In genomic region chr5:121451644-121452025, GRCm38 (mm10) we compare ENCODE assay signal across 8 mouse cellular contexts. TPM values are rescaled to one million over a fixed set of nuclear protein-coding genes. Genes with fewer than 3 reads are reported as not detected.
DNase-seq lines count a peak whose midpoint lies in the region; ATAC-seq and TF ChIP-seq lines count a peak whose summit lies in the region.

Gene Tmem116 (plus strand): TSS chr5:121451893.

- H3K27ac ChIP-seq in forebrain, embryonic 13.5 days = peak within 1 kb of the TSS; percentile 95
- peak within 1 kb of the TSS; percentile 87 for H3K27ac ChIP-seq in liver, embryonic 14.5 days
- peak within 1 kb of the TSS; percentile 96 for H3K27ac ChIP-seq in neural tube, embryonic 13.5 days (replicated peaks)

- H3K4me1 ChIP-seq in forebrain, embryonic 13.5 days = peaks cover 30% of the 10 kb centered on the region
- peaks cover 8 to 15% of the 10 kb centered on the region in 2 experiments for H3K4me1 ChIP-seq in liver, embryonic 14.5 days (replicated peaks; ENCODE audit: control insufficient read depth in 2 of 2, insufficient read depth in 2 of 2, low read length in 1 of 2)
- H3K4me1 ChIP-seq in neural tube, embryonic 13.5 days (replicated peaks) = peaks cover 41% of the 10 kb centered on the region

- 1% methylated on average over 17 of the region's 17 CpGs for WGBS in forebrain, embryonic 13.5 days
- under 1% methylated on average over 17 of the region's 17 CpGs for WGBS in liver, embryonic 14.5 days (ENCODE audit: insufficient replicate concordance)
- under 1% methylated on average over 17 of the region's 17 CpGs for WGBS in neural tube, embryonic 13.5 days

- H3K9me3 ChIP-seq in forebrain, embryonic 13.5 days (replicated peaks) = no peaks in the 10 kb centered on the region
- no peaks in the 10 kb centered on the region for H3K9me3 ChIP-seq in liver, embryonic 14.5 days (ENCODE audit: control insufficient read depth, low read length)
- no peaks in the 10 kb centered on the region for H3K9me3 ChIP-seq in neural tube, embryonic 13.5 days

- no peak for TF ChIP-seq CTCF in liver, embryonic 14.5 days (IDR thresholded peaks at IDR 0.05; ENCODE audit: low read depth)

- DNase-seq in right cerebral cortex, postnatal 10 days (ENCODE audit: low spot score in 2 of 2) = peak; percentile 51 to 52
- no peak for DNase-seq in right cerebral cortex, postnatal 36 days (ENCODE audit: low spot score in 2 of 2)
- DNase-seq in induced T-regulatory cell, adult 2 months (ENCODE audit: low read depth) = peak; percentile 64
- peak in 2 of 3 experiments; percentile 53 to 58 for DNase-seq in liver, embryonic 14.5 days (ENCODE audit: low read depth in 3 of 3, low spot score in 3 of 3)
- no peak for DNase-seq in frontal cortex, postnatal 25 days (ENCODE audit: low spot score in 2 of 2)

- H3K4me2 ChIP-seq in forebrain, embryonic 13.5 days = peak within 1 kb of the TSS; percentile 91
- H3K4me2 ChIP-seq in liver, embryonic 14.5 days (ENCODE audit: low read depth) = peak within 1 kb of the TSS; percentile 88
- H3K4me2 ChIP-seq in neural tube, embryonic 13.5 days = peak within 1 kb of the TSS; percentile 81

- TF ChIP-seq EP300 in liver, embryonic 14.5 days (IDR thresholded peaks at IDR 0.05; ENCODE audit: low read depth) = no peak

- peak; percentile 21; the same call in 1 of the 2 replicates for ATAC-seq in cerebellum, adult (ENCODE audit: insufficient number of reproducible peaks, low FRiP score, low TSS enrichment)
- ATAC-seq in forebrain, embryonic 13.5 days = peak; percentile 28
- ATAC-seq in liver, embryonic 14.5 days (ENCODE audit: insufficient read depth) = peak; percentile 52
- ATAC-seq in neural tube, embryonic 13.5 days (ENCODE audit: low read depth) = peak; percentile 55

- H3K36me3 ChIP-seq in forebrain, embryonic 13.5 days (ENCODE audit: poor library complexity, severe bottlenecking) = peaks cover 33% of the 10 kb centered on the region
- H3K36me3 ChIP-seq in liver, embryonic 14.5 days (replicated peaks; ENCODE audit: control insufficient read depth, insufficient read depth, low read depth) = peaks cover 28% of the 10 kb centered on the region
- peaks cover 34% of the 10 kb centered on the region for H3K36me3 ChIP-seq in neural tube, embryonic 13.5 days

- H3K4me3 ChIP-seq in forebrain, embryonic 13.5 days = peak within 1 kb of the TSS; percentile 87
- H3K4me3 ChIP-seq in liver, embryonic 14.5 days (ENCODE audit: insufficient read depth in 1 of 2, low read depth in 2 of 2, low read length in 2 of 2) = peak within 1 kb of the TSS; percentile 73 to 91
- H3K4me3 ChIP-seq in neural tube, embryonic 13.5 days = peak within 1 kb of the TSS; percentile 79

- peak within 1 kb of the TSS; percentile 93 for H3K9ac ChIP-seq in forebrain, embryonic 13.5 days
- H3K9ac ChIP-seq in liver, embryonic 14.5 days (replicated peaks) = peak within 1 kb of the TSS; percentile 91
- H3K9ac ChIP-seq in neural tube, embryonic 13.5 days = peak within 1 kb of the TSS; percentile 98

- no peaks in the 10 kb centered on the region for H3K27me3 ChIP-seq in forebrain, embryonic 13.5 days
- H3K27me3 ChIP-seq in liver, embryonic 14.5 days (ENCODE audit: control insufficient read depth, insufficient read depth, low read length) = no peaks in the 10 kb centered on the region
- H3K27me3 ChIP-seq in neural tube, embryonic 13.5 days = no peaks in the 10 kb centered on the region

RNA-seq across cellular contexts. Expression of gene Tmem116, which starts in this region (rescaled TPM):
- polyA plus RNA-seq in forebrain, embryonic 13.5 days (2015; fragmentation: Nextera tagmentation; extraction: Ambion mirVana) = 1.8 TPM in 2 replicates
- polyA plus RNA-seq in liver, embryonic 14.5 days (2012; rRNA removed) = 0.46 and 0.69 TPM in 2 replicates
- polyA plus RNA-seq in liver, embryonic 14.5 days (2014; fragmentation: Nextera tagmentation; extraction: Ambion mirVana) = 0.57 and 1.0 TPM in 2 replicates
- 1.8 and 2.1 TPM in 2 replicates for polyA plus RNA-seq in neural tube, embryonic 13.5 days (2015; fragmentation: Nextera tagmentation; extraction: Ambion mirVana)

Comparison
In these comparisons a context has a peak if more than half of its experiments do, and no peak if none do; other contexts are left out.
1. DNase-seq: peak in right cerebral cortex, postnatal 10 days (2 of 2), induced T-regulatory cell, adult 2 months (single experiment) and liver, embryonic 14.5 days (2 of 3); none in right cerebral cortex, postnatal 36 days (0 of 2) and frontal cortex, postnatal 25 days (0 of 2).
2. Peak in every context shown above with its lines, with median percentiles within 50 percentile points of each other: ATAC-seq, H3K27ac ChIP-seq, H3K4me2 ChIP-seq, H3K4me3 ChIP-seq and H3K9ac ChIP-seq.